Mouse (Mus musculus) retina, postnatal 1 day (tissue): ENCODE data around the gene Tom1l2.

ENCODE experiments used
- DNase-seq: peaks from one replicate; pipeline ENCODE4 v3.0.0-alpha.2; 2012

Gene Tom1l2

DNA sequence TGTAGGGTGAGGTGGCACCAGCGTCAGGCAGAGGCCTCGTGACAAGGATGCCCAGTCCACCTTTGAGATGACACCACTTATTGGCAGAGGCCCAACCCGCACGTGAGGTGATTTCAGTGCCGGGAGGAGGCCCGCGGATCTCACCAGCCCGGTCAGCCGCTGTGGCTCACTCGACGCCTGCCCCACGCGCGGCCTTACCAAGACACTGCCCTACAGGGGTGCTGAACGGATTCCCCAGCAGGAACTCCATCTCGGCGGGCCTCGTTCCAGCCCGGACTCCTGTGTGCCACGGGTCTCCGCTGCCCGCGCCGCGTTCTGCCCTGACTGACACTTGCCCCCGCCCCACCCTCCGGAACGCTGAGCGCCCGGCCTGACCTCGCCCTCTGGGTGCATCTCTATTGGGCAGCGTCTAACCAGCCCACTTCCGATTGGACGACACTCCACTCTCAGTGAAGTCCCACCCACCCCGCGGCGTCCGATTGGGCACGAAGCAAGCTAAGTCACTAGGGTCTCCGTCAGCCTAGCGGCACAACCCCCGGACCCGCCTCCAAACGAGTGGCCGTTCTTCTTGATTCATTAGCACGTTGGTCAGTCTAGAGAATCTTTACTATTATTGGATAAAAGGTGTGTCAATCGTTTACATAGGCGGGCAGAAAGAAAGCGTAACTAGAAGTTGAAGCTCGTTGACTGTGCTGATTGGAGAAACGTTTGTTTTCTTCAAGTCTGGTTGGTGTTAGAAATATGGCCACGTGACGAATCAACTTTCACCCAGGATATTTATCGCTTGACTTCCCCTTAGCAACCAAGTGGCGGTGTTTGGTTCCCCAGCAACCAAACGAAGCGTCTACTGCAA is at the start of gene Tom1l2, which contains the start of gene Drc3:
TSS of gene Tom1l2 (minus strand) at position 347 of the 853 bp plus-strand sequence.
TSS of gene Drc3 (plus strand) at position 771 of the 853 bp plus-strand sequence.
- peak; percentile 100 for DNase-seq

- DNase-seq, result no peak
These were observed 44.5 kb upstream of the Tom1l2 start for GRCm38 (mm10) chr11:60397172-60397571.

DNA sequence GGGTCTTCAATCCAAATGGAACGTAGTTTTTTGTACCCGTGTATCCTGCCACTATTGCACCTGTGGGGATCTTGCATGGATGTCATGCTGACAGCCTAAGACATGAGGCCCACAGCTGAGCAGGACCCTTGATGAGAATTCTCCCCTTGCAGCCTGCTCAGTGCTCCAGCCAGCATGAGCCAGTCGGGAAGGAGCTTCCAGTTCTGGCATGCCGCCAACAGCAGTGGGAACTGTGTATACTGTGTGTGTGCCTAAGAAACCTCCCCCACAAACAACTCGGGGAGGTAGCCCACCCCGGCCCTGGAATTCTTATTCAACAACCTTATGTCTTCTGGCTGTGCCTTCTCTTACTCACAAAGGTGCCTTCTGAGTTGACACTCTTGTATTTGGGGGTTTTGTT is 43.8 kb upstream of the Tom1l2 start:
- peak; percentile 61 for DNase-seq

- no peak for DNase-seq
These were observed 38.6 kb upstream of the Tom1l2 start for GRCm38 (mm10) chr11:60391346-60391745.

DNA sequence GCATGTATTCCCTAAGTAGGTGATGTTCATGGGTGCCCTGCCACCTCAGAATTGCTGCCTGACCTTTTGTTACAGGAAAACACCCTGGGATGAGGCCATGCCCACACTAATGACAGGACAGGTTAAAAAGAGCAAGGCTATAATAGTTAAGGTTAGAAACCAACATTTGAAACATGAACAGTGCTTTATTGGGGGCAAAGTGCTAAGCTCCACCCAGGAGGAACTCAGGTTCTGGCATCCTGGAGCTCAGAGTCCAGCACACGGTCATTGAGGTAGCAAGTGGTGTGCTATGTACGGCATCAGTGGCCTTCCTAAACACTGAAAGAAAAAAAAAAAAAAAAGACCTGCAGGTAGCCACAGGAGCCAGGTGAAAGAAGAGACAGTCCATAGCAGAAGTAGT is 35.2 kb upstream of the Tom1l2 start:
- no peak for DNase-seq

DNA sequence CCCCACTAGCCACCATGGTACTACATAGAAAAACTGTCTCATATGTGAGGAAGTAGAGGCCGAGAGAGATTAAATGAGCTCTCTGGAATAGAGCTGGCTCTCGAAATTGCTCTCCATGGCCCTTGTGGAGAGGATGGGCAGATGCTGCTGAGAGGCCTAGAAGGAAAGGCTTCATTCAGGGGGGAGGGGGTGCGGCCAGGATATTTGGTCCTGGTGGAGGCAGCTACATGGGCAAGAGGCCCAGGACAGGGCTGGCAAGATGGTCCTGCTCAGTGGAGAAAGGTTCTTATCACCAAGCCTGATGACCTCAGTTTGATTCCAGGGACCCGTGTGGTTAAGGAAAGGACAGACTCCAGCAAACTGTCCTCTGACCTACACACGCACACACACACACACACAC is 33.2 kb upstream of the Tom1l2 start:
- DNase-seq, result no peak

DNA sequence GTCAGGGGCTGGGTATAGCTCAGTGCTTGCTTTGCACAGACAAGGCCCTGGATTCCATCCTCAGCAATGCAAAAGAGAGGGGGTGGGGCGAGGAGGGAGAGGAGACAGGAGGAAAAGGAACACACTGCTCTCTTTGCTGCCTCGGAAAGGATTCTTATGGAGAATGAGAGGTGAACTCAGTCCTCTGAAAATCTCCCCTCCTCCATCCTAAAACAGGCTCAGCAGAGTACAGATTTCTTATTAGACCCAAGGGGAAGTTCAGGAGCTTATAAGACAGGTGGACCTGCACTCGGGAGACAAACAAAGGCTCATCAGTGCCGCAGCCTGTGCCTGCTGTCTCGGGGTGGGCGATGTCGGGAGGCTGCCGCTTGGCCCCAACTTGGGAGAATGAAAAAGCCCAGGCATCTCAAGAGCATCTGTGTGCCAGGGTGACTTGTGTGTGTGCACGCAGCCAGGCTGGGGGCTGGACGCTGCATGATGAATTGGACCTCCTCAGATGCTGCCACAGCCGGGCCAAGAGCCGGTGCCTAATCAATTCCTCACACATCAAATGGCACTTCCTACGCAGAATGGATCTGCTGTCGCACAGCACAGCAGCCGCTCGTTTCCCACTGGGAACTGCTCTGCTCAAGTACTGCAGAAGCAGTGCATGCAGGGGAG is 32.2 kb upstream of the Tom1l2 start:
- peak; percentile 50 for DNase-seq

- no peak for DNase-seq
These were observed 30.8 kb upstream of the Tom1l2 start for GRCm38 (mm10) chr11:60383518-60383917.

GRCm38 (mm10) chr11:60374481-60374880 is 21.8 kb upstream of the Tom1l2 start:
- no peak for DNase-seq

DNA sequence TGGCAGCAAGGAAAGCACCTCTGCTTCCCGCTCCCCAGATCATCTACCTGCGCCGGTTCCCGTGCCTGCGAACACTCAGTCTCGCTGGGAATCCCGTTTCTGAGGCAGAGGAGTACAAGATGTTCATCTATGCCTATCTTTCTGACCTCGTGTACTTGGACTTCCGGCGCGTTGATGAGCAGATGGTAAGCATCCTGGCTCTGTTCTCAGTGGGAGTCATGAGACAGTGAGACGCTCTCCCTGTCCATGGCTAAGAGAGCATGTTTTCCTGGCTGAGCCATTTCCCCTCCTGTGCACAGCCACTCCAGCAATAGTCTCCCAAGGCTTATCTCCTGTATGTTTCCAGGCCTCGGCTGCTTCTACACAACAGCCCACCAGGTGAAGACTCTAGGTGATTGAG is 17.7 kb upstream of the Tom1l2 start:
- no peak for DNase-seq

GRCm38 (mm10) chr11:60369448-60369847 is 16.7 kb upstream of the Tom1l2 start:
- DNase-seq, result no peak

- DNase-seq, result no peak
These were observed 16.2 kb upstream of the Tom1l2 start for GRCm38 (mm10) chr11:60368909-60369308.

DNA sequence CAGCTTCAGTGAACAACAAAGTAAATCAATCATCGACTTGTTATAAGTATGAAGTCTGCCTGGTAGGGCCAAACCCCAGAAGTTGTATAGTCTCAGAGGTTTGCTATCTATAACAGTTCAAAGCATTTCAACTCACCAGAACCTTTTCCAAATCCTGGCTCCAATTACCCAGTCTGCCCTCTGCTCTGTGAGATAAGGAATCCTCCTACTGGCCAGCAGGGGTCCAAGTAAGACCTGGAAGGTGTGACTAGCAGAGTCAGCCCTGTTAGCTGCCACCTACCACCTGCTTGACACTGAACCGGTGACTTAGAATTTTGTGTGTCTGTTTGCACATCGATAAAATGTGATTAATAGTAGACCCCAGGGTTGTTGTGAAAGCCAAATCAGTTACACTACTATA is 14.6 kb upstream of the Tom1l2 start:
- DNase-seq, result no peak

DNA sequence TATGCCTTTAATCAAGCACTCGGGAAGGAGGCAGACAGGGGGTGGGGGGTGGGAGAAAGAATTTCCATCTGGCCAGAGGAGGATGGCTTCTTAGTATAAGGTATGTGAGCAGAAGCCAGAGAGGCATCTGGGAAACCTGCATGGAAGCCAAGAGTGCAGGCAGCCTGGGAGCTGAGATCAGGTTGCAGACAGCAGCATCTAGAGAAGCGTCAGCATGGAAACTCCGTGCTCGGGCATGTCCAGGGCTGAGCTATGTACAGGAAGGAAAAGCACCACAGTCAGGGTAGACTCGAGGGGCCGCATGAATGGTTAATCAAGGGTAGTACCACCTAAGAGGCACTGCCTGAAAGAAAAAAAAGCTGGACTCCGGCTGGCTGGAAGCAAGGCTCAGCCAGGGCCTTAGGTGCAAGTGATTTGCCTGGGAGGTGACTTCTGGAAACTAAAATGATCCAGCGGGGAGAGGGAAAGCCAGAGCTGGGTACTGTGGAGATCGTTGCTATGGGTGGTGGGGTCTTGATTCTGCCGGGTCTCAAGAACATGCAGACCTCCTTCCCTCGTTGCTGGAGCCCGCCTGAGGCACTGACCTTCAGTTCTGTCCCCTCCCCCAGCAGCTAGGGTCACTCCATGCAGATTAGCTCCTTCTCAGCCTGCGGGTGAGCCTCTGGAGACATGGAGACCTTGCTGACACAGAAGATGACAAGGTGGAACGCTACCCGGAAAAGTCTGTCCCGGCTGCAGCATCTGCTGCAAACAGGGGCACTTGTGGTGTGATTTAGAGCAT is 13.7 kb upstream of the Tom1l2 start:
- DNase-seq, result peak; percentile 34

DNA sequence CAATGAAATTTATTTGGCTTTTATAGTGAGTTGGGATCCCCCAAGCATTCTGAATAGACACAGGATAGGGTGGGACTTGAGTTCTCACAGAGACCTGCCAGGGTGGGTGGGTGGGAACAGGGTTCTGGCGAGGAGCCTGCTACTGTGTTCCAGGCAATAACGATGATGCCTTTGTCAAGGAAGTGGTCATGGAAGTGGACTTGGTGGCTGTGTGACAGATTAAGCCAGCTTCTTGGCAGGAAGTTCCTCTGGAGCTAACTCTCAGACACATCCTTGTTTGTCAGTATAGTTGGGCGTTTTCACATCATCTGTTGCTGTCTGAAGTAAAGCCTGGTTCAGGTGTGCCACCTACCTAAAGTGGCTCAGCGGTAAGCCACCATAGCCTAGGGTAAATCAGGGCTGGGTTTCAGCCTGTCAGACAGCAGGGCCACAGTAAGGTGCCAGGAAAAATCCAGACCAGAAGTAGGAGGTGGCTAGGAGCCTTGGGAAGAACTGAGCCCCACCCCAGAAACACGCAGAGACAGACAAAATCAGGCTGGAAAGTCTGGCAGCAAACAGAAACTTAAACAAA is 8.0 kb upstream of the Tom1l2 start:
- DNase-seq, result no peak

- no peak for DNase-seq
These were observed 7.2 kb upstream of the Tom1l2 start for GRCm38 (mm10) chr11:60359936-60360335.

GRCm38 (mm10) chr11:60359138-60359537 is 6.4 kb upstream of the Tom1l2 start:
- DNase-seq, result no peak

GRCm38 (mm10) chr11:60358548-60358947 is 5.8 kb upstream of the Tom1l2 start:
- DNase-seq, result peak; percentile 33

DNA sequence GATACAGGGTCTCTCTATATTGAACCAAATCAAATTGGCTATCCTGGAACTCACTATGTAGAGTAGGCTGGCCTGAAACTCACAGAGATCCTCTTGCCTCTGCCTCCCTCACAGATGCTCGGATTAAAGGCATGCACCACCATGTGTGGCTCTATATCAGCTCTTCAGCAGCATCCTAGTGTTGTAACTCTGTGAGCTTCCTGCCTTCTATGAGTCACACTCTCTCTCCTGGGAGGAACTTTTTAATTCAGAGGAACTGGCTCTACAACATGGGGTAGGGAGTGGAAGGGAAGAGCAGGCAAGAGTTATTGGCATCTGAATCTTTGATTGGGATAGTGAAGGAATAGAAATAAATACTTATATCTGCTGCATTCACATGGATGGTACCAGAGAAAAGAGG is 4.4 kb upstream of the Tom1l2 start:
- DNase-seq, result no peak

GRCm38 (mm10) chr11:60355952-60356351 is 3.2 kb upstream of the Tom1l2 start:
- no peak for DNase-seq

- no peak for DNase-seq
These were observed 757 bp downstream of the Tom1l2 start for GRCm38 (mm10) chr11:60351925-60352371.

DNA sequence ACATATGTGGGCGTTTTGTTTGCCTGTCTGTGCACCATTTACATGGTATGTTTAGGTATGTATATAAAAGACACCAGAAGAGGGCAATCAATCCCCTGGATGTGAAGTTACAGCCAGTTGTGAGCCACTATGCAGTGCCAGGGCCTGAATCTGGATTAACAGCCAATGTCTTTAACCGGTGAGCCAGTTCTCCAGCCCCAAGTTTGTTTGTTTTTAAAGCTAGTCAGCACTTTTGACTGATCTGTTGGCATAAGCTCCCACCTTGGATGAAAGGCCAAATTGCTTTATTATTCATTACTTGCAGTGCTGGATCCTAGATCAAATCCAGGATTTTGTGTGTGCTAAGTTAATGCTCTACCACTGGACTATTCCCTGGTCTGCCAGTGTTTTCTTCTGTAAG is 1.3 kb downstream of the Tom1l2 start:
- no peak for DNase-seq

DNA sequence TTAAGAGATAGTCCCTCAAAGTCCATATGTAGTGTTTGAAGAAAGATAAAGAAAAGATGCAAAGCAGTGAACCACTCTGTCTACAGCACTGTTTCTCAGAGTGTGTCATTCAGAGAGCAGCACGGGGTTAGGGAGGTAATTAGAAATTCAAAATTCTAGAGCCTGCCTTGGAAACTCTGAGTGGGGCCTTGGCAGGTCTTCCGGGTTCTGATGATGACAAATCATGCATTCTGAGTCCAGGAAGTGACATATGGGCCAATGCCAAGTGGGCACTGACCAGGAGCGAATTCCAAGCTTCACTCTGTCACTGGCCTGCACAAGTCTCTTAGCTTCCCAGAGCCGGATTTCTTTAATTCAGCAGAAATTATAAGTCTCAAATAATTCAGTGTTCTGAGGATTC is 6.2 kb downstream of the Tom1l2 start:
- DNase-seq, result no peak
